Mouse (Mus musculus): ENCODE measurements around the gene Olfr1377.
A peak's percentile ranks its signal among the peaks of the same experiment; 100 is the strongest.
"Not testable (repeated sequence)": the region's sequence is repeated elsewhere in the genome, so short reads cannot be mapped to it uniquely, and the experiment has no call there.

Olfr1377 gene

DNA sequence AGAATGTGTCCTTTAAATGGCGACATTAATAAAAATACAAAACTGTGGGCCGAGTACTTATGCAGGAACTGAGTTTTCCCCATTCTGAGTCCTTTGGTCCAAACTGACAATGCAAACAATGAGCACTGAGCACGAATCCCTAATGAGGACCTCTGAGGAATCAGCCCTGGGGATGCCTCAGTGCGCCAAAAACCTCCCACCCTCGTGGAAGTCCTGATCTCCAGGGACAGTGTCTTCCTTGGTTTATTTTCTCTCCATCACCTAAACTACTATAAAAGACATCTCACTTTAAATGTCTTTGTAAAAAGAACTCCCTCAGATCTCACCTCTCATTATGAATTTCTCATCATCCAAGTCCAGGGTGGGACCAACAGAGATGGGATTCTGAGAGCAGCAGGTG, at the start of gene Olfr1377:
Gene Olfr1377, plus strand, starts transcription at position 301 of the 400 bp plus-strand sequence.
- no peak for DNase-seq

DNA sequence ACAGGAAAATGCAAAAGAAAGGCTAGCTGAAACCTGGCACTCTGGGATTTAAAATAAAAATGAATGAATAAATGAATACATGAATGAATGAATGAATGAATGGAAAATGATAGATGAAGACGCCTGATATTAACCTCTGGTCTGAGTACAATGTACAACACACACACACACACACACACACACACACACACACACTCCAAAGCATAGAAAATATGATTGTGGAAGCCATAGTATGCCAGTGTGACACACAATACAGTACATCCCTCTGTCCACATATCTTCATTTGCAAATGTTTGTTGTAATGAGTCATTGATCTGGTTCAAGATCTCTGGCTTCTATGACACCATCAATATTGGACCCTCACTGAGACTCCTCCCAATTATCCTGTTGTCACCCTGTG, 49.7 kb upstream of the Olfr1377 start:
- no peak for DNase-seq

GRCm38 (mm10) chr11:50938435-50938834, 43.3 kb upstream of the Olfr1377 start:
- DNase-seq: no peak

DNA sequence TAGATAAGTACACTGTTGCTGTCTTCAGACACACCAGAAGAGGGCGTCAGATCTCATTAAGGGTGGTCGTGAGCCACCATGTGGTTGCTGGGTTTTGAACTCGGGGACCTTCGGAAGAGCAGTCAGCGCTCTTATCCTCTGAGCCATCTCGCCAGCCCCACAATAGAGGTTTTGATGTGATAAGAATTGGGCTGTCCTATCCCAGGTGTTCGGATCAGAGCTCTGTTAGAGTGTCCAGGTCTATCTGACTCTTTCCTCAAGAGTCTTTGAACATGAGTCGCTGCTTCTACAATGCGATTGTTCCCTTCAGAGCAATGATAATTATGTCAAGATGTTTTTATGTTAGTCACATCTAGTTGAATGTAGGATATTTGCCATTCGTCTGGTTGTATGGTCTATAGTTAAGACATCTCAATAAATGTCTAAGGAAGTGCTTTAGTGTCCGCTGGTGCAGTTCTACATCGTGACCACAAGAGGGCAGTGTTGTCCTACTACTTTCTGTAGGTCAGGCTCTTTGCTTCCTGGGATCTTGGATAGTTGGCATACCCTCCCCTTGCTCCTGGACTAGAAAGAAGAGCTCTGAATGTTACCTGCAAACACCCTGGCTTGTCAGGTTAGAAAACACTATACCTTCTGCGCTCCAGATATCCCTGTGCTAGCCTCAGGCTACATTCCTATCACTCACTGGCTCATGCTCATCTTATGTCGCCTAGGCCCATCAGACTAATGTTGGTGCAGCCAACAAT, 42.0 kb upstream of the Olfr1377 start:
- peak; percentile 49 for DNase-seq

- DNase-seq: no peak
Measured at GRCm38 (mm10) chr11:50942386-50942785, 39.4 kb upstream of the Olfr1377 start.

- no peak for DNase-seq
Measured at GRCm38 (mm10) chr11:50943506-50943905, 38.3 kb upstream of the Olfr1377 start, which contains the start of gene 4933414I15Rik. Gene 4933414I15Rik, minus strand, starts transcription at chr11:50943765.

DNA sequence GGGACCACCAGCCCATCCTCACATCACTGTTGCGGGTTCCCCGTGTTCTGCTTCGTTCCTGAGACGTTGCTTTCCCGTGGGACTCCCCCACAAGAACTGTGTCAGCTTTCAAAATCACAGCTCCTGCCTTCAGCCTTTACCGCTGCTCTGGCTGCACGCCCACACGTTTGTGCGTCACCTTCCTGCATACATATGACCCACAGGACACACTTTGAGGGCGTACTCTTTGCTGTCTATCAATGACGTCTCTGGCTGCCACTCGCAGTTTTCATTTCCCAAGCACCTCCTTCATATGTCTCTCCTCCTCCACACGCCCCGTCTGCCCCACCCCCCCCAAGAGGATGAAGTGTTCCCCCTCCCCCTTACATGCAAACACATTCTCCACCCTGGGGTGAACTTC, 29.5 kb upstream of the Olfr1377 start:
- no peak for DNase-seq

DNA sequence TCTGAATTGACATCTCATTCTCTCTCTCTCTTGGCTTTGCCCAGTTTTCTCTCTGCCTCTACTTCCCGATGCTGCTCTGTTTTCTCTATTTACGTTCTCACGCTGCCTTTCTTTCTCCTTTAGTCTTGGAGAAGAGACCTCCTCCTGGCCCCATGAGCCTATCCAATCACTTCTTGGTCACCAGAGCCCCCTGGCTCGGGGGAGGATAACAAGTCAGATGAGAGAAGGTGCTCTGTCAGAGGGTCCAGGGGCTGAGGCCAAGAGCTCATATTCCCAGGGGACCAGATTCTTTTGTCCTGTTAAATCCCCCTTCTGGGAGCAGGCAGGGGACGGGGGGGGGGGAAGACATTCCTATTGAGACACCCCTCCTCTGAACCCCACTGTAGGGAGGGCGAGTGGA, 28.1 kb upstream of the Olfr1377 start, which contains the start of gene Prop1:
Gene Prop1, minus strand, starts transcription at position 101 of the 400 bp plus-strand sequence.
- no peak for DNase-seq

- no peak for DNase-seq
Measured at GRCm38 (mm10) chr11:50964886-50965285, 16.9 kb upstream of the Olfr1377 start.

- no peak for DNase-seq
Measured at GRCm38 (mm10) chr11:50966230-50966629, 15.5 kb upstream of the Olfr1377 start, which contains the start of gene Olfr1378. Gene Olfr1378, plus strand, starts transcription at chr11:50966530.

- no peak for DNase-seq
Measured at GRCm38 (mm10) chr11:50977216-50977615, 4.6 kb upstream of the Olfr1377 start.

DNA sequence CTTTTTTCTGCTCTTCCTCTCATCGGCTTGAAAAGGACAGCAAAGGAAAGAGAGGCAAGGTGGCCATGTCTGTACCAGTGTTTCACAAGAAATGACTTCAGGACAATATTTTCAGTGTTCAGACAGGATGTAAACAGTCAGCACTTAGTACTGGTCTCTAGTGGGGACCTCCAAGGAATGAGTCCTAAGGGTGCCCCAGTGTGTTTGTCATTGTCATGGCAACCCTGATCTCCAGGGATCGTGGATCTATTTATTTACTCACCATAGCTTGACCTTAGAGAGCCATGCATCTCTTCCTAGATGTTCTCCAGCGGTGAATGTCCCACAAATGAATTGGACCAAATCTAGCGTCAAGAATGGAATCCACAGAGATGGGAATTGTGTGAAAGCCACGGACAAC, 21.5 kb downstream of the Olfr1377 start, which contains the start of gene Olfr51:
Gene Olfr51, plus strand, starts transcription at position 301 of the 400 bp plus-strand sequence.
- no peak for DNase-seq

DNA sequence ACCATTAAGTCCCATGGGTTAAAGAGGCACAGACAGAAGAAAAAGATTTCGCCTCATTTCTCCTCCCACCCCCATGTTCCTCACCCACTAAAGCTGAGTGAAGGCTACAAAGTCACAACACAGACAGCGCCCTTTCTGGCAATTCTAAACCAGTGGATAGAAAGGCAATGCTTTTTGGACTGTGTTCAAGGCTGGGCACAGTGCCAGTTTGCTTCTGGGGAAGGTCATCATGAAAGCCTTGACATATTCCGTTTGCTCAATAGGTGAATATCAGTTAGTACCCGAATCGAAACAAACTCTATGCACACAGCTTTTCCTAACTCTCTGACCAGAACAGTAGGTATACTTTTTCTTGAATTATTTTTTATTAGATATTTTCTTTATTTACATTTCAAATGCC, 30.1 kb downstream of the Olfr1377 start:
- DNase-seq: peak; percentile 46

DNA sequence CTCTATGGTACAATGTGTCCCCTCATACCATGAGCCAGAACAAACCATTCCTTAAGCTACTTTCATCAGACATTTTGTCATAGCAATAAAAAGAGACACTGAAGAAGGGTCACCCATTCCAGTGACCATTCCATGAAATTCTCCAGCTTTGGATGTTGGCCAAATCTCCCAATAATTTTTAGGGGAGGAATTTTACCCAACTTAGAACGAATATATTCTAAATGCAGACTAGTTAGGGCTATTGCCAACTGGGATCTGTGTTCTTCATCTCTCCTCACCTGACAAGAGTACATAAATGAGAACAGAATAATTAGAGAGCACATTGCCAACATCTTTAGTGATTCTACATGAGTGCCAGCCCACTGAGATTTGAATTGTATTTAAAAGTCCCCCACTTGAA, 32.2 kb downstream of the Olfr1377 start, which contains the start of gene Olfr54:
Gene Olfr54, plus strand, starts transcription at position 301 of the 400 bp plus-strand sequence.
- no peak for DNase-seq

DNA sequence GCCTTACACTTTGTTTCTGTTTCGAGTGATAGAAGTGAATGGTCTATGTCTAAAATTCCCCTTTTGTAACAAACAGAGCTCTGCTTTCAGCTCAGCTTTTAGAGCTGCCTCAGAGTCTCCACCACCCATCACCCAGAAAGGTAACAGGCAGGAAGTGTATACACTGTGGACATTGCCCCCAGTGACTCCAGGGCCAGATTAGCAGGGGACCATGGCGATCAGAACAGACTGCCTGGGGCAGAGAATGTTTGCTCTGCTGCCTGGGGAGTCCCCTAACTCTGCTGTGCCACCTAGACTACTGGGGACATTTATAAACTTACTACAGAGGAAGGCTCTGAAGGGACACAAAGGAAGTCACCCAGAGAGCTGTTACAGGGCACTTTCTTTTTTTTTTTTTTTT, 34.6 kb downstream of the Olfr1377 start:
- no peak for DNase-seq

- DNase-seq: not testable (repeated sequence)
Measured at GRCm38 (mm10) chr11:51026811-51027210, 45.0 kb downstream of the Olfr1377 start.

DNA sequence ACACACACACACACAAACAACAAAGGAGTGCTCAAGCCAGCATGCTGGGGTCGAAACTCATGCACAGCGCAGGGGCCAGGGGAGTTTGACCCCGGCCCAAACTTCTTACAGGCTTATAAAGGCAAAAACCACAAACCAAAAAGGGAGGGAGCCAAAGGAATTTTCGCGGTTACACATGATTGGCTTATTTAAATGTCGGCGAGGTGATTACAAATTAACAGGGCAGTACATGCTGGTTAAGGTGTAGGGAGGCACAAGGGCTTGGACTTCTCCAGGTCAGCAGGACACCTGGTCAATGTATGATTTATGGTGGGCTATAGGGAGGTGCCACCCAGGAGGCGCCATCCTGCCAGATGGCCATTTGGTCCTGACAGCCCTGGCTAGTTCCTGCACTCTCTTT, 47.6 kb downstream of the Olfr1377 start:
- not testable (repeated sequence) for DNase-seq

DNA sequence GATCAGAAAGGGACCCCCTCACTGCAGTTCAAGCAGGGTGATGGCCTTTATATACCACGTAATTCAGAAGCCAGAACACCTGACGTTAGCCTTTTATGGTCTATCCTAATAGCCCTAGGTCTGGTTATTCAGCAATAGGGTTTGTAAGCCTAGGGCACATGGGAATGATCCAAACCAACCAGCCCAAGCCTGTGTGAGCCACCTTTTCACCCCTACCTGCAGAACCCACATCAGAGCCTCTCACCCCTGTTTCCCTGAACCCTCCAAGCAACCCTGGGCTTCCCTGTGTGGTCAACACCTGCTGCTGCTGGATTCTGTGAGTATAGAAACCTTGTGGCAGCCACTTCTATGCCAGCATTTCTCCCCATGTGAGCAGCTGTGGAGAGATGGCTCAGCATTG, 48.5 kb downstream of the Olfr1377 start:
- no peak for DNase-seq

DNA sequence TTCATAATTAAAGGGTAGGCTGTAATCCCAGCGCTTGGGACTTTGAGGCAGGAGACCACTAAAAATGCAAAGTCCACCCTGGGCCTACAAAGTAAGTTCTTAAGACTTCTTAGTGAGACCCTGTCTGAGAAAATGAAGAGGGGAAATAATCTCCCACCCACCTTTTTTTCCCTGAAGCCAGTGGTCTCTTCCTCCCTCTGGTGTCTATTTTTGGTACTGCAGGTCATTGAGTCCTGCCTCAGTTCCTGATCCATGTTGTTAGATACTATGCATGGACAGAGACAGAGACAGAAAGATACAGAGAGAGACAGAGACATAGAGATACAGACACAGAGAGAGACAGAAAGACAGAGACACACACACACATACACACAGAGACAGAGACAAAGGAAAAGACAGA, 51.1 kb downstream of the Olfr1377 start:
- DNase-seq: peak; percentile 39

DNA sequence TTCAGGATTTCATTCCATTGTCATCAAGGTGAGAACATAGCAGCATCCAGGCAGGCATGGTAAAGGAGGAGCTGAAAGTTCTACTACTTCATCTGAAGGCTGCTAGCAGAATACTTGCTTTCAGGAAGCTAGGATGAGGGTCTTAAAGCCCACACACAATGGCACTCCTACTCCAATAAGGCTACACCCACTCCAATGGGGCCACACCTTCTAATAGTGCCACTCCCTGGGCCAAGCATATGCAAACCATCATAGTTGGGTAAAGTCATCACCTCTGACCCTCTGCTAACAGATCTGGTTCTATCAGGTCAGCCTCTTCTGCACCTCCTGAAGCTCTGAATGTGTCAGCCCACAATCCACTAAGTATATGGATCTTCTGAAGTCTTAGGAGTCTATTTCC, 52.4 kb downstream of the Olfr1377 start:
- not testable (repeated sequence) for DNase-seq

DNA sequence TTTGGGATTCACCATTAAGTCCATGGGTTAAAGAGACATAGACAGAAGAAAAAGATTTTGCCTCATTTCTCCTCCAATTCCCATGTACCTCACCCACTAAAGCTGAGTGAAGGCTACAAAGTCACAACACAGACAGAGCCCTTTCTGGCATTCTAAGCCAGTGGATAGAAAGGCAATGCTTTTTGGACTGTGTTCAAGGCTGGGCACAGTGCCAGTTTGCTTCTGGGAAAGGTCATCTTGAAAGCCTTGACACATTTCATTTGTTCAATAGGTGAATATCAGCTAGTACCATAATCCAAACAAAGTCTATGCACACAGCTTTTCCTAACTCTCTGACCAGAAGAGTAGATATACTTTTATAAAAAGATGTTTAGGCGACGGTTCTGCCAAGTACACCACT, 54.2 kb downstream of the Olfr1377 start:
- peak; percentile 4 for DNase-seq
